Mouse (Mus musculus) heart, adult 2 months (tissue): ENCODE results near the gene Slc8a2.

ENCODE experiments used
- CTCF ChIP-seq: fragments of 200-600 bp; IDR thresholded peaks from 2 replicates; pipeline ENCODE4 v1.8.1; 2022; ENCODE audit warnings: antibody characterized with exemption, mild to moderate bottlenecking, moderate library complexity
- EP300 ChIP-seq: fragments of 200-500 bp; IDR thresholded peaks from 2 replicates; pipeline ENCODE4 v1.6.1; 2011; ENCODE audit warnings: low read depth, low read length, control low read depth; ENCODE audit not compliant: insufficient read depth
- POLR2A ChIP-seq: fragments of 200-500 bp; IDR thresholded peaks from 2 replicates; pipeline ENCODE4 v1.6.1; 2011; ENCODE audit warnings: mild to moderate bottlenecking, low read depth, low read length, control low read depth; ENCODE audit not compliant: insufficient read depth

DNA sequence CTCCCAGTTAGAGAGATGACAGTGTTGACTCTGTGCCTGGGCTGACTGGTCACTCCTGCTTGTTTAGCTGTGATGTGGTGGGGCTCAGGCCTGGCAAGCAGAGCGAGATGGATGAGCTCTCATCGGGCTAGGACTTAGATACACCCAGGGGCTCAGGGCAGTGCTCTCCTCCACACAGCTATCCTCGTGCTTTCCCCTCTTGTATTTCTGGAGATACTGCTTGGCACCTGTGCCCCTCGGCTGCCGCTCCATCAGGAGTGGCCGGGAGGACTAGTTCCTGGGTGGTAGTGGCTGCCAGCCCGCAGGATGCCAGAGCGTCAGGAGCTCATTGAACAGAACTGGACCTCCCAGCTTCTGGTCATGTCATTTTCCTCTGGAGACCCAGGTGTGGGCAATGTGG, 19.5 kb upstream of the Slc8a2 start:
- no peak for TF ChIP-seq EP300
- TF ChIP-seq CTCF = no peak
- TF ChIP-seq POLR2A = no peak
